Mouse (Mus musculus) embryonic facial prominence, embryonic 12.5 days (tissue): ENCODE results near the gene Zfp467. TPM values are rescaled to one million over a fixed set of nuclear protein-coding genes. Genes with fewer than 3 reads are reported as not detected.
A peak's percentile ranks its signal among the peaks of the same experiment; 100 is the strongest.

ENCODE experiments used
- ATAC-seq: fragments of 200-750 bp; cut with Nextera tagmentation; 2 replicates; pipeline ENCODE4 v1.8.0; 2017; ENCODE audit not compliant: insufficient number of reproducible peaks, insufficient read depth, low FRiP score, low TSS enrichment
- H3K27ac ChIP-seq: fragments of 300-500 bp; sonication (generic); 2 replicates; pipeline ENCODE4 v1.5.1; 2016; ENCODE audit warnings: mild to moderate bottlenecking
- H3K27me3 ChIP-seq: fragments of 300-500 bp; sonication (generic); 2 replicates; pipeline ENCODE4 v1.6.1; 2016; ENCODE audit warnings: mild to moderate bottlenecking, moderate library complexity
- H3K36me3 ChIP-seq: fragments of 300-500 bp; sonication (generic); 2 replicates; pipeline ENCODE4 v1.6.1; 2016; ENCODE audit warnings: mild to moderate bottlenecking
- H3K4me1 ChIP-seq: fragments of 300-500 bp; sonication (generic); 2 replicates; pipeline ENCODE4 v1.6.1; 2016
- H3K4me2 ChIP-seq: fragments of 300-500 bp; sonication (generic); replicated peaks from 2 replicates; pipeline ENCODE4 v1.6.1; 2016; ENCODE audit warnings: mild to moderate bottlenecking, moderate library complexity
- H3K4me3 ChIP-seq: fragments of 300-500 bp; sonication (generic); 2 replicates; pipeline ENCODE4 v1.5.1; 2016; ENCODE audit warnings: mild to moderate bottlenecking
- H3K9ac ChIP-seq: fragments of 300-500 bp; sonication (generic); 2 replicates; pipeline ENCODE4 v1.6.1; 2016; ENCODE audit warnings: mild to moderate bottlenecking, moderate library complexity
- H3K9me3 ChIP-seq: fragments of 300-500 bp; sonication (generic); 2 replicates; pipeline ENCODE4 v1.6.1; 2016; ENCODE audit warnings: mild to moderate bottlenecking, moderate library complexity
- WGBS: fragments of 180-500 bp; shearing (Covaris S2); methylation state at CpG from one replicate; pipeline ENCODE4 v1.1.7; 2016; 5-methylcytosine and 5-hydroxymethylcytosine counted together
- polyA plus RNA-seq: library from polyadenylated mRNA; unstranded; fragments of >200 nt; fragmentation: Nextera tagmentation; extraction: Ambion mirVana; gene quantifications from 2 replicates; pipeline ENCODE4 v1.2.1, GENCODE M21; 2016

Zfp467 gene
- polyA plus RNA-seq, 1 experiment from 2014 or later: 30.3 TPM

DNA sequence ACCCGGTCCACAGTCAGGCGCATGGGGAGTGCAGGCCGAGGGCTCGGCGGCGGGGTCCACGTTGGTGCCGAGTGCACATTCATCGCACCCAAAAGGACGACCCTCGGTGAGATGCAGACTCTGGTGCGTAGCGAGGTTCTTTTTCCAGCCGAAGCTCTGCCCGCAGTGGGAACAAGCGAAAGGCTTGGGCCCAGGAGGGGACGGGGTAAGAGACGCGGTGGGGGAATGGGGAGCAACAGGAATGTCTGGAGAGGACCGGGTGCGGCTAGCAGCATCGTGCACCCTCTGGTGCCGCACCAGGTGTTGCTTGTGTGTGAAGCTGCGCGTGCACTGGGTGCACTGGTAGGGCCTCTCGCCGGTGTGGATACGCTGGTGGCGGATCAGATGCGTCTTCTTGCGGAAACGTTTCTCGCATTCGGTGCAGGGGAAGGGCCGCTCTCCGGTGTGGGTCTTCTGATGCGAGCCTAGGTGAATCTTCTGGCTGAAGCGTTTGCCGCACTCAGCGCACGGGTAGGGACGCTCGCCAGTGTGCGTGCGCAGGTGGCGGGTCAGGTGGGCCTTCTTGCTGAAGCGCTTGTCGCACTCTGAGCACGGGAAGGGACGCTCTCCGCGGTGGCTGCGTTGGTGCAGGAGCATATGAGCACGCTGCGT lies 7.0 kb downstream of the Zfp467 start:
- Histone ChIP-seq H3K27me3 (peaks cover 26% of the 10 kb centered on the region), H3K9me3 (no peaks in the 10 kb centered on the region), H3K9ac (peak overlapping the region; percentile 35; the same call in 1 of the 2 replicates), H3K27ac (no peak overlapping the region), H3K4me3 (no peak overlapping the region), H3K36me3 (peaks cover 48% of the 10 kb centered on the region), H3K4me1 (peaks cover 55% of the 10 kb centered on the region), H3K4me2 (peak overlapping the region; percentile 21)
- 15% methylated on average over 55 of the region's 55 CpGs for WGBS
- ATAC-seq: no peak

DNA sequence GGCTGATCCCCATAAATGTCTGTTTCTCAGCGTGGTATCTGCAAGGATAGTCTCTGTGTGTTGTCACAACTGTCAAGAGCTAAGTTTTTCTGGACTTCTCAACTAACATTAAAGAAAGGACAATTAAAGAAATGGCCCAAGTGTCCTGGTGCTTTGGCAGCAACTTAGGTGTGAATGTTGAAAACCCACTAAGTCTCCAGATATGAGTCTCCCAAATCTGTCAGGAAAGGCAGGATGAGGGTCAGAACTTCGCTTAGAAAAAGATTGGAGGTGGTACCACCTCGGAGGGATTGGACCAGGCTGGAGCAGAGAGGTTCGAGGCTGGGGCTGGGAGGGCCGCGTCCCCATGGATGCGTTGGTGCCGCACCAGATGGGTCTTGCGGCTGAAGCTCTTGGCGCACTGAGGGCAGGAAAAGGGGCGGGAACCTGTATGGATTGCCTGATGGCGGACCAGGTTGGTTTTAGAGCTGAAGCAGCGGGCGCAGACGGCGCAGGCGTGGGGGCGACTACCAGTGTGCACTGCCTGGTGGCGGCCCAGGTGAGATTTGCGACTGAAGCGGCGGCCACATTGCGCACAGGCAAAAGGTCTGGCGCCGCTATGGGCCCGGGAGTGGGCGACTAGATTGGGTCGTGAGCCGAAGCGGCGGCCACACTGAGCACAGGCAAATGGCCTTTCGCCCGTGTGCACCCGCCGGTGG lies 7.8 kb downstream of the Zfp467 start:
- Histone ChIP-seq H3K36me3 (peaks cover 48% of the 10 kb centered on the region), H3K27ac (no peak overlapping the region), H3K4me1 (peaks cover 50% of the 10 kb centered on the region), H3K27me3 (peaks cover 26% of the 10 kb centered on the region), H3K4me2 (no peak overlapping the region; the same call in 1 of the 2 replicates), H3K9ac (peak overlapping the region; percentile 35; the same call in 1 of the 2 replicates), H3K4me3 (no peak overlapping the region), H3K9me3 (no peaks in the 10 kb centered on the region)
- ATAC-seq: no peak
- WGBS: 42% methylated on average over 35 of the region's 35 CpGs

DNA sequence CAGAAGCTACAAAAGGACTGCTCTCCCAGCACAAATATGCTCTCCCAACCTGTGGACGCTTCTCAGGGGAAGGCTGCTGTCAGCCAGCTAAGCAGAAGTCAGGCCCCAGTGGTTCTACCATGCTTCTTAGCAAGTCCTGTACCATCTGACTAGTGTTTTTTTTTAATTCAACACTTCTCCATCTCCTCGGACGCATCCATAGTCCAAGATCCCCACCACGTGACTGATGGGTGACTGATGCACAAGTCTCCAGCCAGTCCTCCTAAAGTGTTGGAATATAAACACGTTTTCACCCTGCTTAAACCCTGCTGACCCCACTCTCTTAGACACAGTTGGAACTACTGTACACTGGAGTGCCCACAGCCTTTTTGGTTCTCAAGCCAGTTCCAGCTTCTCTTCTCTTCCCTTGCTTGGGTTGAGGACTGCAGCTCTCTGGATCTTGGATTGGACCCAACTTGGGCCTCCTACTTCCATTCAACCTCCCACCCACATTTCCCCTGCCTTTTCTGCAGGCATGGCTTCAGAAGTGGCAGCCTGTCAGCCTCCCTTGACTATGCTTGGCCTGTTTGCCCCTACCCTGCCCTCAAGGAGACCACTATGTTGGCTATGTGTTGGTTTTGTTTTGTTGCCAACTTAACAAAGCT lies 9.8 kb downstream of the Zfp467 start:
- no peak overlapping the region for H3K4me3 ChIP-seq
- H3K36me3 ChIP-seq: peaks cover 31% of the 10 kb centered on the region
- no peaks in the 10 kb centered on the region for H3K9me3 ChIP-seq
- no peak overlapping the region for H3K4me2 ChIP-seq
- peaks cover 43% of the 10 kb centered on the region for H3K4me1 ChIP-seq
- H3K27me3 ChIP-seq: peaks cover 26% of the 10 kb centered on the region
- H3K27ac ChIP-seq: no peak overlapping the region
- ATAC-seq: no peak
- 81% methylated on average over 5 of the region's 5 CpGs for WGBS
- no peak overlapping the region for H3K9ac ChIP-seq

DNA sequence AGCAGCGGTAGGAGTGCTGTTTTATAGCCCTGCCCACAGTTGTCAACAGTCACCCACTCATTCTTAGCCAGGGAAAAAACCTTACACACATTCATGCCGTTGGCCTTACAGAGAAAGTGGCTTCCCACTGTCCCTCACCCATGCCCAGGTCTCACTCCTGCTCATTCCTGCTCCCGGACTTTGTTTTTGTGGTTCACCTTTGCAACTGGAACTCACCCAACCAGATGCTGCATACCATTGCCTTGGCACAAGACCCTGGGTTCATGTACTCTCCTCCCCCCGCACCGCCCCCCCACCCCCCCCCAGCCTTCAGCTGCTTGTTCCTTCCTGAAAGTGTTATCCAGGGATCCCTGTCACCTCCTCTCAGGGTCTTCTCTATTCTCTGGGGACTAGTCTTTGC lies 10.5 kb downstream of the Zfp467 start:
- Histone ChIP-seq H3K36me3 (peaks cover 29% of the 10 kb centered on the region), H3K4me2 (no peak overlapping the region), H3K4me1 (peaks cover 36% of the 10 kb centered on the region), H3K27ac (no peak overlapping the region), H3K27me3 (peaks cover 25% of the 10 kb centered on the region), H3K9me3 (no peaks in the 10 kb centered on the region), H3K9ac (no peak overlapping the region), H3K4me3 (no peak overlapping the region)
- WGBS: 56% methylated on average over 5 of the region's 5 CpGs
- ATAC-seq: no peak

DNA sequence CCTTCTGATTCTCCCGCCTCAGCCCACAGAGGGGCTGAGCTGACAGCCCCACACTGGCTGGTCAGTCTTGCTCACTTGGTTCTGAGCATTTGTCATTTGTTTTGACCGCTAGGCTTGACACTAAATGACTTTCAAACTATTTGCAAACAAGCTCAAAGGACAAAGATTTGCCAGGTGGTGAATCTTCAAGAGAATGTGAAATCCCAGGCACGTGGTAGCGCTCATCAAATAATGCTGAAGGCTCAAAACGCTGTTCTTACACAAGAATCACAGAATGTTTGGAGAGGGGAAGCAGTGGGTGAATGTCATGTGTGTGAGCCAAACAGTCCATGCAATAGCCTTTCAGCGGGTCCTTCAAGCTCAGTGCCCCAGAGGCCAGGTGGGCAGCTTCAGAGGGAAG lies 11.0 kb downstream of the Zfp467 start:
- peaks cover 20% of the 10 kb centered on the region for H3K27me3 ChIP-seq
- H3K9ac ChIP-seq: no peak overlapping the region
- WGBS: 65% methylated on average over 6 of the region's 6 CpGs
- no peak overlapping the region; the same call in 1 of the 2 replicates for H3K27ac ChIP-seq
- peaks cover 25% of the 10 kb centered on the region for H3K36me3 ChIP-seq
- H3K4me1 ChIP-seq: peaks cover 31% of the 10 kb centered on the region
- no peaks in the 10 kb centered on the region for H3K9me3 ChIP-seq
- no peak overlapping the region for H3K4me3 ChIP-seq
- ATAC-seq: no peak
- H3K4me2 ChIP-seq: no peak overlapping the region

DNA sequence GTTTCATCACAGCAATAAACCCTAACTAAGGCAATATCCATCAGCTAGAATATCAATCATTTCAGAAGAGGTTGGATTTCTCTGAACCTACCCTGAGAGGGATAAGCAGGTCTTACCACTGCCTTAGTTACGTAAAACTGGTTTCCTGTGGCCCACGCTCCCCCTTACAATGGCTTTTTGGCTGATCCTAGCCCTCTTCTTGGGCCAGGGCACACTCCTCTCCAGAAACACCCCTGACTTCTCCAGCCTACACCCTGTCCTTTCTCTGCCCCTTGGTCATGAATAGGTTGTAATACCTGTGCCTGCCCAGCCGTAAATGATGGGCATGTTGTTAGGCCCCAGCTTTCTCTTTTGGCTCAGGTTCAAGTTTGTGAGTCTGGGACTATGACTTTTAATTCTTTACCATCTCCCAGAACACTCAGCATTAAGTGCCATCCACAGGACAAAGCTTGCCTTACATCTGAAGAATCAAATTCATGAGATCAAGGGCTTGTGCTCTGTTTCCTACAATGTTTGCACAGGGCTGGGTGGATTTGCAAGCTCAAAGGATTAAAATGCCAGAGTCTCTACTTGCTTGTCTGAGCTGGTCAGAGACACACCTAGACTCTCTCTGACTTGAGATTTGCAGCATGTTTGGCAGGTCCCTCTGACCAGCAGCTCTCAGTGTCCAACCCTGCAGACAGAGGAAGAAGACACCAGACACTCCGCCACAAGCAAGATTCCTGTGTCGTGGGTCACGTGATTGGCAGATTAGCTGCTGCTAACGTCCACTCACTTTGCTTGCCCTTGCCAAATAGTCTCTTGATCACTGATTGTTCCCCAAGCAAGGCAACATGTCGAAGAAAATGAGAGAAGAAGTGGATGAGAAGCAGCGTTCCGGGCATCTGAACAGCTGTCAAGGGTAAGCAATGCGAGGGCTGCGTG lies 12.5 kb downstream of the Zfp467 start:
- no peak for ATAC-seq
- Histone ChIP-seq H3K4me2 (no peak overlapping the region), H3K4me1 (peaks cover 16% of the 10 kb centered on the region; the same call in 1 of the 2 replicates), H3K36me3 (peaks cover 14% of the 10 kb centered on the region), H3K27ac (peak overlapping the region; percentile 12; the same call in 1 of the 2 replicates), H3K4me3 (no peak overlapping the region), H3K9me3 (no peaks in the 10 kb centered on the region), H3K27me3 (peaks cover 5% of the 10 kb centered on the region), H3K9ac (no peak overlapping the region)
- 59% methylated on average over 12 of the region's 12 CpGs for WGBS

DNA sequence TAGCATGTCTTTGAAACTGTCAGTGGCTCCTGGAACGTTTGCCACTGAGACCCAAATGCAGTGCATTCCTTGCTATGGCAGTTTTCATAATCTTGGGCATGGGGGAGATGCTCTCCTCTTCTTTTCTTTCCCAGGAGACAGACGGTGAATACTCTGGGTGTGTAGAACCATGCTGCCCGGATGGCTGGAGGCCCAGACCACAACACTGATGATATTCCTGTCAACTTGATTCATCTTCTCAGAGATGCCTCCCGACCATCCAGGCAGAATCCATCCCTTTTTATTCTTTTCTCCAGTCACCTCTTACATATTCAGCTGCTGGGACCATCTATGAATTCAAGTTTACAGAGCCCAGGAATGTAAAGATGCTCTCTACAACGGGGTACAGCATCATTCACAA lies 14.9 kb downstream of the Zfp467 start:
- no peaks in the 10 kb centered on the region for H3K36me3 ChIP-seq
- H3K4me3 ChIP-seq: no peak overlapping the region
- H3K4me2 ChIP-seq: no peak overlapping the region
- WGBS: 74% methylated on average over 5 of the region's 5 CpGs
- H3K9me3 ChIP-seq: no peaks in the 10 kb centered on the region
- H3K4me1 ChIP-seq: peaks cover 8% of the 10 kb centered on the region; the same call in 1 of the 2 replicates
- ATAC-seq: no peak
- no peak overlapping the region for H3K27ac ChIP-seq
- H3K9ac ChIP-seq: no peak overlapping the region
- H3K27me3 ChIP-seq: no peaks in the 10 kb centered on the region

DNA sequence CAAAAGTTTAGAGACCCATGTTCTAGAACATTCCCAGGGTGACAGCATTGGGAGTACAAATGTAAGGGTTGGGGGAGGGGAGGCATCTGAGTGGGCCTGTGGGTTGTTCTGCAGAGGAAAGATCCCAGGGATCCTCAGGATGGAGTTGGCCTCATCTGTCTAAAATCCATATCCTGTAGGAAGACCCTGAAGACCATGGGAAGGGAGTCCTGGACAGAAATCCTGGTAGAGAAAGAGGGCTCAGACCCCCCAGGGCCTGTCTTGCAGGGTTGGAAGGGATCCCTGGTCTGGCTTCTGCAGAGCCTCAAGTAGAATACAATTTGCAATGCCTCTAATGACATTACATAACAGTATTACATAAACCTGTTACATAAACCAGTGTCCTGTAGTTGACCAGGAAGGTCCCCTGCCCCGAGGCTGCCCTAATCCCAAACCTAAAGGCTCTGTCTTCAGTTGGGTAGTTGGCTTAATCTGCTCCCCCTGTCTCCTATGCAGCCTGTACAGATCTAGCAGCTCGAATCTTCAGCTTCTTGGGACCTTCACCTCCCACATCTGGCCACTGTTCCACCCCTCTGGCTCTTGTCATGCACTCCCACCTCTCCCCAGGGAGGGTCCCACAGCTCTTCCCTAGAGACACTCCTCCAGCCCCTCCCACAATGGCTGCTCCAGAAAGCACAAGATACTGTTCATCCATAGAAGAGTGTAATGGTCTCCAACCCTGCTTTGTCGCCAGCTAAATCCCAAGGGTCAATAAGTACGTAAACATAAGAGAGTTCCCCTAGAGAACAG lies 16.7 kb downstream of the Zfp467 start:
- no peak overlapping the region for H3K4me3 ChIP-seq
- no peak overlapping the region for H3K27ac ChIP-seq
- H3K4me2 ChIP-seq: no peak overlapping the region
- no peaks in the 10 kb centered on the region for H3K36me3 ChIP-seq
- no peaks in the 10 kb centered on the region for H3K4me1 ChIP-seq
- no peak overlapping the region for H3K9ac ChIP-seq
- H3K27me3 ChIP-seq: no peaks in the 10 kb centered on the region
- 65% methylated on average over 4 of the region's 4 CpGs for WGBS
- ATAC-seq: no peak
- no peaks in the 10 kb centered on the region for H3K9me3 ChIP-seq

DNA sequence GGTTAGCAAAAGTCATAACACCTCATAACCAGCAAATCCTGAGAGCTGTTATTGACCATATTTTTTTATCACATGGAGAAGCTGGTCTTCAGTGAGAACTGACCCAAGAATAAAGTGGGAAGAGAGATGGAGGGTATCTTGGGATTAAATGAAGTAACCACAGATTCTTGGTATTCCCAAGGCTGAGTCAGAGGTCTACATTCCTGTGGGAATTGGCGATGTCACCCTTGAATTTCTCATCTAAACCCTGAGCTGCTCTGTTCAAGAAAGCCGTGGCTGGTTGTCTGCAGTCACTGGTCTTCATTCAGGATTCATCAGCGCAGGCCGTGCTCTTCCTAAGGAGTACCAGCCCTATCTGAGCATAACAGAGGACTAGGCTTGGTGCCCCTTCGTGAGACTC lies 18.7 kb downstream of the Zfp467 start:
- H3K9ac ChIP-seq: no peak overlapping the region
- no peak overlapping the region for H3K4me2 ChIP-seq
- no peaks in the 10 kb centered on the region for H3K9me3 ChIP-seq
- H3K27me3 ChIP-seq: no peaks in the 10 kb centered on the region
- H3K4me1 ChIP-seq: peaks cover 7% of the 10 kb centered on the region; the same call in 1 of the 2 replicates
- no peak for ATAC-seq
- no peak overlapping the region for H3K4me3 ChIP-seq
- no peaks in the 10 kb centered on the region for H3K36me3 ChIP-seq
- WGBS: 79% methylated on average over 5 of the region's 5 CpGs
- H3K27ac ChIP-seq: no peak overlapping the region

DNA sequence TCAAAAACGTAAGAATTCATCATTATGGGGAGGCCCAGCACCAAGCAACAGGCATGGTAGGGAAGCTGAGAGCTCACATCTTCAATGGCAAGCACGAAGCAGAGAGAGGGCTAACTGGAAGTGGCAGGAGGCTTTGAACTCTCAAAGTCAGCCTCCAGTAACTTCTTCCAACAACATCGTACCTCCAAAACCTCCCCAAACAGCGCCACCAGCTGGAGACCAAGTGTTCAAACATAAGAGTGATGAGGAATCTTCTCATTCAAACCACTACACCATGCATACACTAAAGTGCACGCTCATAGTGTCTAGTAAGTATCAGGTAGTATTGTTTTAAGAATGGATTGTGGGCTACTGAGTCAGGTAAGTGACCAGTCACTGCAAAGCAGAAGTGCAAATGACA lies 21.6 kb downstream of the Zfp467 start:
- no peak overlapping the region for H3K27ac ChIP-seq
- 68% methylated on average over 5 of the region's 5 CpGs for WGBS

More for the DNA sequence above, 21.6 kb downstream of the Zfp467 start:
- Histone ChIP-seq H3K9me3 (no peaks in the 10 kb centered on the region), H3K4me3 (no peak overlapping the region), H3K36me3 (no peaks in the 10 kb centered on the region), H3K27me3 (no peaks in the 10 kb centered on the region), H3K4me2 (no peak overlapping the region), H3K9ac (no peak overlapping the region), H3K4me1 (peaks cover 12% of the 10 kb centered on the region)
- no peak for ATAC-seq
